Mouse (Mus musculus): ENCODE data around the gene Itga10. TPM values are rescaled to one million over a fixed set of nuclear protein-coding genes. Genes with fewer than 3 reads are reported as not detected.

Itga10 gene
- under 1 TPM; 0.06 to 0.67 TPM for polyA plus RNA-seq (2012; fragmentation: generic; extraction: Trizol)

GRCm38 (mm10) chr3:96645018-96645649, at the start of gene Itga10:
Gene Itga10, plus strand, starts transcription at chr3:96645584.

DNA sequence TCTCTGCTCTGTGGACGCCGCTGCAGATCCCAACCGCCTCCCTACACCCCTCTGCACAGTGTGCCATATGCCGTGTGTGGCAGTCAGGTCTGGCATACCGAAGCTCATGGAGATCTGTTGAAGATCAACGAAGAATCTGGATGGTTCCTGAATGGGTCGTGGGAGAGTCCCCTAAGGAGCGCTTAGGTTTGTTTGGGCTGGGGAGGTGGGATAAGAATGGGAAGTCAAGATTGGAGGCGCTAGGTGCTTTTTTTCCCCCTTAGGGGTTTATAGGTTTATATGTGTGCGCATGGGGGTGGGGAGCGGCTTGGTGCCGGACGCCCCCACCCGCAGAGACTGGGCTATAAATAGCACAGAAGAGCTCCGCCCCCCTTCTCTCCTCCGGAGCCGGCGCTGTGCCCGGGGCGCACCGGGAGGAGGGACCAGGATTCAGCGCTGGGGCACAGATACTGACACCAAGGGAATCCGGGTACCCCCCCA, 49.1 kb upstream of the Itga10 start, which contains the start of gene Ankrd34a:
TSS of gene Ankrd34a (plus strand) at position 409 of the 480 bp plus-strand sequence.

DNA sequence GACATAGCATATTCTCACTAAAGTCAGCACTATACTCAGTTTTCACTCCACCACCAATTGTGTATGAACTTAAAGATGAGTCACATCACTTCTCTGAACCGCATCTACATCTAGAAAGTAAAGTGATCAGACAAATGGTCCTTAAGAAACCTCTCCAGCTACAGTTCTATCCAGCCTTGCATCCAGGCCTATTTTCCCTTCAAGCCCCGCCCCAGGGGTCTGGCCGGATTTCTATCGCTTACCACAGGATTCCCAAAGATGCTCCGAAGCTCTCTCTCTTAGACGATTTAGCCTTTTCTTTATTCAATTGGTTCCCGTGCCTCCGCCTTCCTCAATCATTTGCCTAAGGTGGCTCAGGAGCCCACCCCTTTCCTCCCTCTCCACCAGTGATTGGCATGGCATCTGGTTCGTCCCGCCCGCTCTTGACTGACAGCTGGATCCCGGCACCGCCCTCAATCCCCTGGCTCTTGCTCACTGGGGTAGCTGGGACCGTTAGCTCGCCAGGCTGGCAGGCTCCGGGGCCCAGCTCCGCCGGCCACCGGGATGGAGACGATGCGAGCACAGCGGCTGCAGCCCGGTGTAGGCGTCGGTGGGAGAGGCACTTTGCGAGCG, 44.6 kb upstream of the Itga10 start, which contains the start of gene Lix1l:
TSS of gene Lix1l (plus strand) at position 511 of the 612 bp plus-strand sequence.

DNA sequence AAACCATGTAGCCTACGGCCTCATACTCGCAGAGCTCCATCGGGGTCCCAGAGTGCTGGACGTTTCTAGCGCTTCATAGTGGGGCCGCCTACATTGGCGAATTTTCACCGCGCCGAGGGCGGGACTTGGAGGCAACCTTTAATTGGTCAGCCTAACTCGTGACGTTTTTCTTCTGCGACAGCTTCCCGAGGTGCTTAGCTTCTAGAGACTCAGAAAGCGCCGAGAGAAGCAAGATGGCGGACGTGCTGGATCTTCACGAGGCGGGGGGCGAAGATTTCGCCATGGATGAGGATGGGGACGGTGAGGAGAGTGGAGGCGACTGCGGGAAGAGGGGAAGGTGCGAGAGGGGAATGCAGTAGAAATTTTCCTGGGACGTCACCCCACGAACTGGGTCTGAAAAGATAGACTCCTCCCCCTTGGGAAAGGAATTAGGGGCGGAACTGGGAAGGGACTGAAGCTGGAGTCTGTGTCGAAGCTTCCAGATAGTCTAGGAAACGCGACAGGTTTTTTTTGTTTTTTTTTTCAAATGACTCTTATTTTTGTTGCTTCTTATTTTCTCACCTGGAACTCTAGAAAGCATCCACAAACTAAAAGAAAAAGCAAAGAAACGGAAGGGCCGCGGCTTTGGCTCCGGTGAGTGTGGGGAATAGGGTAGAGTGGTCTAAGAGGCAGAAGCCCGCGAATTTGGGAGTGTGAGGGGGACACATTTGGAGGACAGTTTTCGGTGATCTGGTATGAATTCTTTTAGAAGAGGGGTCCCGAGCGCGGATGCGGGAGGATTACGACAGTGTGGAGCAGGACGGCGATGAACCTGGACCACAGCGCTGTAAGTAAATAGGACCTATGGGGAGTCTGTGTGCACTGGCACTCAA, 15.4 kb upstream of the Itga10 start, which contains the start of gene Rbm8a:
TSS of gene Rbm8a (plus strand) at position 205 of the 872 bp plus-strand sequence.

DNA sequence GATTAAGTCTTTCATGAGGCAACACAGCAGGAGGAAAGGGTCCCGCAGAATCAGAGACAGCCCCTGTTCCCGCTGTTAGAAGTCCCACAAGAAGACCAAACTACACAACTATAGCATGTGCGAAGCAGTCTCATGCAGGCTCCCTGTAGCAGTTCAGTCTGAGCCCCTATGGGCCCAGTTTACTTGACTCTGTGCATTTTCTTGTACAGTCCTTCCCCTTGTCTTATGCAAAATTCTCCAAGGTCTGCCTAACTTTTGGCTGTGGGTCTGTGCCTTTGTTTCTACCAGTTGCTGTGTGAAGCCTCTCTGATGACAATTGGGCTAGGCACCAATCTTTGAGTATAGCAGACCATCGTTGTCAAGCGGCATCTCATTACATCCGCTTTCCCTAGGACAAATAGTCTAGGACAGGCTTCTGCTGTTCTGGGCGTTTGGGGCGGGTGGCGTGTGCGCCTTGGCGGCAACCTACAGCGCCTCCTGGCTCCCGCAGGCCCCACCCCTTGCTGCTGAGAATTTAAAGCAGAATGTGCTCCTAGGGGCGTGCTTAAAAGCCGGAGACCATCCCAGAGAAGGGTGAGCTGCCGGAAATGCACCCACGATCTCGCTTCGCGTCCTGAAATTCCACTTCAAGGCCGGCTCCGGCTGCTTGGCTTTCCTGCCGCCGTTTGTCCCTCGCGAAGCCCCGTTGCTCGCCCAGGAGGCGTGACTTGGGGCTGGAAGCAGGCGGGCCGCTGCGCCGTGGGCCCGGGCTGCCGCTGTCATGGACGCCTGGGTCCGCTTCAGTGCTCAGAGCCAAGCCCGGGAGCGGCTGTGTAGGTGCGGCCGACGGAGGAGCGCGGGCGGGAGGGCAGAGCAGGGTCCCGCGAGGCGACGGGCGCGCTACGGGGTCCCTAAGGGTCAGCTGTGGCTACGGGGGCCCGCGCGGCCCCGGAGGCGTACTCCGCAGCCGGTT, 10.2 kb upstream of the Itga10 start, which contains the start of the genes Pex11b and Gm42957:
TSS of gene Pex11b (plus strand) at position 449 of the 952 bp plus-strand sequence.
TSS of gene Gm42957 (plus strand) at position 547 of the 952 bp plus-strand sequence.

DNA sequence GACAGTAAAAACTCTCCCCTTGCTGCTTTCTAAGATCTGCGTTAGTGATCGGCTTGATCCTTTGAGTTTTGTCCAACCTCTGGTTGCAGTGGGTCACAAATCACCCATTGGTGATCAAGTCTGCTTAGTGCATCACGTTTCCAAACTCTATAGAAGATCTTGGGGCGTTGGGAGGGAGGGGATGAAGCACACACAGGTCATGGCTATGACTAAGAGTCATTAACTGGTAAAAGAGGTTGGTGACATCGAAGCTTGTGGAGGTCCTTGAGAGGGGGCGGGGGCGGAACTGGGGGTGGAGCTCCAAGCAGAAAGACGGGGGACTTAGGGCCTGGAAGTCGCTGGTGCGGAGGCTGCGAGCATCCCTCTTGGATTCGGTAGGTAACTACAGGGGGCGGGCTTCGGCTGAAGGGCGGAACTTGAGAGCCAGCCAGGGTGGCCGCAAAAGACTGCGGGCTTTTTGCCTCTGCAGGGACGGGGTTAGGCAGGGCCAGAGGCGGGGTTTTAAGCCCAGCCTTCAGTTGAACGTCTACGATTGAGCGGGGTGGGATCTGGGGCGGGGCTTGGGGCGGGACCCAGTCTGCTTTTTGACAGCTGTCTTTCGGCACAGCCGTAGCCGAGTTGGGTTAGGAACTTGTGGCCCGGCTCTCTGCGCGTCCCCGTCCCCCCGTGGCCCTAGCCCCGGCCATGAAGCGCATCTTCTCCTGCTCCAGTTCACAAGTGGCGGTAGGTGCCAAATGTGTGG, 24.5 kb downstream of the Itga10 start, which contains the start of gene Ankrd35:
TSS of gene Ankrd35 (plus strand) at position 405 of the 742 bp plus-strand sequence.

DNA sequence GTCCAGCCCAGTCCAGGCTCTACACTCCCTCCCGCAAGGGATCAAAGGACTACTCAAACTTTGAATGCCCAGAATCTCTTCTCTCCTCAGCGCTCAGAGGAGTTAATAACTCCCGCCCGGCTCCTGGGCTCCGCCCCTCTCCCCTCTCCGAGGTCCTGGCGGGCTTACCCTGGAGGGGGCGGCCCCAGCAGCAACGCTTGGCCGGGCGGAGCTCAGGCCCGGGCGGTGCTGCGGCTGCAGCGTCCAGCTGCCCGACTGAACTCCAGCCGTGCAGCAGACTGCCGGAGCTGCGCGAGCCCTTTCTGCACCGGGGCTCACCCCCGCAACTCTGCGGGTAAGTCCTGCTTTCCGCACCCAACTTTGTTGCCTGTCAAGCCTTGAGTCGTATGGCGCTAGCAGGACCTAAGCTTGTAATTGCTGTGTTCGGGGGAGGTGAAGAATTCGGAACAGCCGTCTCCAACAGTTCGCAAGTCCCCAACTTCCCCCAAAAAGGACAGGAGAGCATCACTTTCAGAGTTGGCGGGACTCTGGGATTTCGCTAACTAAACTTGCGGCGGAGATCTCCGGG, 50.9 kb downstream of the Itga10 start, which contains the start of gene Pias3:
TSS of gene Pias3 (plus strand) at position 187 of the 568 bp plus-strand sequence.

GRCm38 (mm10) chr3:96707903-96708683, 62.7 kb downstream of the Itga10 start, which contains the start of gene Nudt17:
Gene Nudt17, minus strand, starts transcription at chr3:96708562.

Other genes starting within 250 kb of the Itga10 start
- gene BC107364, start 193.3 kb upstream of the Itga10 start, polyA plus RNA-seq (2012; fragmentation: generic; extraction: Trizol) = not detected
- not detected for gene Hfe2, start 120.4 kb upstream of the Itga10 start, polyA plus RNA-seq (2012; fragmentation: generic; extraction: Trizol)
- 100 to 1,000 TPM in 1 of 2 experiments, 1 to 10 TPM in 1; 4.2 to 111 TPM for gene Txnip, start 87.6 kb upstream of the Itga10 start, polyA plus RNA-seq (2012; fragmentation: generic; extraction: Trizol)
- under 1 TPM; 0.23 to 0.51 TPM for gene Gm16253, start 68.6 kb upstream of the Itga10 start, polyA plus RNA-seq (2012; fragmentation: generic; extraction: Trizol)
- gene Polr3gl, start 51.4 kb upstream of the Itga10 start, polyA plus RNA-seq (2012; fragmentation: generic; extraction: Trizol) = 10 to 100 TPM in 1 of 2 experiments, 1 to 10 TPM in 1; 3.2 to 21.0 TPM
- gene Ankrd34a, start 48.9 kb upstream of the Itga10 start, polyA plus RNA-seq (2012; fragmentation: generic; extraction: Trizol) = 1 to 10 TPM in 1 of 2 experiments, under 1 TPM in 1; 0.67 to 1.1 TPM
- 10 to 100 TPM; 16.3 to 85.1 TPM for gene Lix1l, start 44.4 kb upstream of the Itga10 start, polyA plus RNA-seq (2012; fragmentation: generic; extraction: Trizol)
- 10 to 100 TPM; 55.8 to 66.9 TPM for gene Rbm8a, start 15.7 kb upstream of the Itga10 start, polyA plus RNA-seq (2012; fragmentation: generic; extraction: Trizol)
- 10 to 100 TPM; 12.0 to 28.6 TPM for gene Pex11b, start 10.2 kb upstream of the Itga10 start, polyA plus RNA-seq (2012; fragmentation: generic; extraction: Trizol)
- gene Gm42957, start 10.1 kb upstream of the Itga10 start, polyA plus RNA-seq (2012; fragmentation: generic; extraction: Trizol) = under 1 TPM; 0.01 to 0.02 TPM
- gene Ankrd35, start 24.5 kb downstream of the Itga10 start, polyA plus RNA-seq (2012; fragmentation: generic; extraction: Trizol) = under 1 TPM; 0.02 to 0.08 TPM
- 10 to 100 TPM; 13.6 to 29.1 TPM for gene Pias3, start 50.8 kb downstream of the Itga10 start, polyA plus RNA-seq (2012; fragmentation: generic; extraction: Trizol)
- 1 to 10 TPM; 2.5 to 3.8 TPM for gene Nudt17, start 63.0 kb downstream of the Itga10 start, polyA plus RNA-seq (2012; fragmentation: generic; extraction: Trizol)
- 10 to 100 TPM; 22.2 to 31.1 TPM for gene Polr3c, start 82.0 kb downstream of the Itga10 start, polyA plus RNA-seq (2012; fragmentation: generic; extraction: Trizol)
- gene Rnf115, start 82.1 kb downstream of the Itga10 start, polyA plus RNA-seq (2012; fragmentation: generic; extraction: Trizol) = 1 to 10 TPM; 1.4 to 8.0 TPM
- not detected for gene Pdzk1, start 183.7 kb downstream of the Itga10 start, polyA plus RNA-seq (2012; fragmentation: generic; extraction: Trizol)
- gene Cd160, start 183.8 kb downstream of the Itga10 start, polyA plus RNA-seq (2012; fragmentation: generic; extraction: Trizol) = under 1 TPM in 1 of 2 experiments, not detected in 1; 0.08 TPM